ENCODE assay signal across 11 mouse cellular contexts in genomic region chr5:51439773-51440172, GRCm38 (mm10).
DNase-seq lines count a peak whose midpoint lies in the region; ATAC-seq and TF ChIP-seq lines count a peak whose summit lies in the region.
"Had no signal": no experiment of that assay in that cellular context is flagged by ENCODE, and none has a peak within 500 bp of the region (broad histone marks: within the 10 kb centered on the region; RNA-seq: fewer than 3 reads in every experiment).

No protein-coding gene starts in this region.

- H3K9ac ChIP-seq in intestine, embryonic 16.5 days (ENCODE audit: low read depth, low read length): no peak overlapping the region
- H3K9ac ChIP-seq: embryonic facial prominence, embryonic 13.5 days; hindbrain, embryonic 15.5 days; liver, embryonic 15.5 days had no signal

- no peaks in the 10 kb centered on the region for H3K9me3 ChIP-seq in intestine, embryonic 16.5 days (ENCODE audit: control insufficient read depth, low read length)
- H3K9me3 ChIP-seq: embryonic facial prominence, embryonic 13.5 days; hindbrain, embryonic 15.5 days; liver, embryonic 15.5 days had no signal

- WGBS in intestine, embryonic 16.5 days: 18% methylated on average over 4 of the region's 4 CpGs

- TF ChIP-seq CTCF in left cerebral cortex, adult 2 months (IDR thresholded peaks at IDR 0.05): no peak

- H3K4me1 ChIP-seq in intestine, embryonic 16.5 days (ENCODE audit: control insufficient read depth, insufficient read depth, low read length): no peaks in the 10 kb centered on the region
- H3K4me1 ChIP-seq: hindbrain, embryonic 15.5 days; liver, embryonic 15.5 days had no signal

- H3K4me2 ChIP-seq in intestine, embryonic 16.5 days (ENCODE audit: low read depth, low read length): no peak overlapping the region
- H3K4me2 ChIP-seq: embryonic facial prominence, embryonic 13.5 days; hindbrain, embryonic 15.5 days; liver, embryonic 15.5 days had no signal

- H3K4me3 ChIP-seq in intestine, embryonic 16.5 days (ENCODE audit: low read length): no peak overlapping the region
- H3K4me3 ChIP-seq in left cerebral cortex, adult 2 months: no peak overlapping the region
- H3K4me3 ChIP-seq: embryonic facial prominence, embryonic 13.5 days; hindbrain, embryonic 15.5 days; liver, embryonic 15.5 days had no signal

- H3K36me3 ChIP-seq in intestine, embryonic 16.5 days (ENCODE audit: control insufficient read depth, insufficient read depth, low read length): no peaks in the 10 kb centered on the region
- H3K36me3 ChIP-seq: embryonic facial prominence, embryonic 13.5 days; hindbrain, embryonic 15.5 days; liver, embryonic 15.5 days had no signal

- intact Hi-C loops in left cerebral cortex, adult 2 months (cut with DNase I): no loop called here

- no peaks in the 10 kb centered on the region for H3K27me3 ChIP-seq in intestine, embryonic 16.5 days (replicated peaks; ENCODE audit: control insufficient read depth, insufficient read depth, low read length)
- H3K27me3 ChIP-seq: embryonic facial prominence, embryonic 13.5 days; hindbrain, embryonic 15.5 days; liver, embryonic 15.5 days had no signal

- H3K27ac ChIP-seq in intestine, embryonic 16.5 days (ENCODE audit: low read length): no peak overlapping the region
- no peak overlapping the region for H3K27ac ChIP-seq in left cerebral cortex, adult 2 months
- H3K27ac ChIP-seq: embryonic facial prominence, embryonic 13.5 days; hindbrain, embryonic 15.5 days; liver, embryonic 15.5 days had no signal

- ATAC-seq in intestine, embryonic 16.5 days: peak; percentile 13; the same call in 1 of the 2 replicates
- ATAC-seq in CD4-positive, CD25-positive, alpha-beta regulatory T cell, adult 4 months: no peak

- DNase-seq in heart, adult 11 months: peak; percentile 94
- no peak for DNase-seq in heart, adult 8-10 months (ENCODE audit: low spot score)
- DNase-seq in adrenal gland, postnatal 14 days: peak; percentile 21
- DNase-seq in gastrocnemius, postnatal 25 days: peak; percentile 5
- no peak for DNase-seq in left cerebral cortex, adult 2 months (ENCODE audit: extremely low spot score in 1 of 2, low spot score in 2 of 2)
- DNase-seq in layer of hippocampus, adult 9-11 months: no peak

Comparison
In these comparisons a context has a peak if more than half of its experiments do, and no peak if none do; other contexts are left out.
1. DNase-seq: peak in heart, adult 11 months (single experiment), adrenal gland, postnatal 14 days (single experiment) and gastrocnemius, postnatal 25 days (single experiment); none in heart, adult 8-10 months (single experiment), left cerebral cortex, adult 2 months (0 of 2) and layer of hippocampus, adult 9-11 months (single experiment).